Mouse (Mus musculus) liver, embryonic 14.5 days (tissue): Measurements from ENCODE around the gene Lypd5.

Experiments
- CTCF ChIP-seq: IDR thresholded peaks from 2 replicates; pipeline ENCODE4 v1.5.1; 2016; ENCODE audit warnings: antibody characterized with exemption, low read depth, control low read depth
- EP300 ChIP-seq: IDR thresholded peaks from 2 replicates; pipeline ENCODE4 v1.6.1; 2016; ENCODE audit warnings: antibody characterized with exemption, low read depth

- TF ChIP-seq CTCF (no peak), EP300 (no peak)
These were observed 30.9 kb downstream of the Lypd5 start for GRCm38 (mm10) chr7:24379934-24380333.
